Mouse (Mus musculus) gastrocnemius, postnatal 4 days (tissue): ENCODE measurements around the gene Osbpl3. TPM values are rescaled to one million over a fixed set of nuclear protein-coding genes. Genes with fewer than 3 reads are reported as not detected.

Experiments used
- DNase-seq, 2 experiments: peaks; one replicate each; pipeline ENCODE4 v3.0.0; 2021 to 2022; ENCODE audit warnings: low spot score in 2 of 2, mixed read lengths in 2 of 2
- total RNA-seq, 2 experiments: library from RNA; stranded (reverse); gene quantifications; 2 replicates each; pipeline ENCODE4 v1.2.3; 2021

Gene Osbpl3
- total RNA-seq, 2 experiments from 2014 or later: 8.7 to 12.3 TPM

- no peak for DNase-seq
Observed at GRCm38 (mm10) chr6:50377742-50378720, 78.0 kb downstream of the Osbpl3 start.

- no peak for DNase-seq
Observed at GRCm38 (mm10) chr6:50376684-50377083, 79.3 kb downstream of the Osbpl3 start.

- no peak for DNase-seq
Observed at GRCm38 (mm10) chr6:50372516-50373424, 83.2 kb downstream of the Osbpl3 start.

GRCm38 (mm10) chr6:50371501-50372086 lies 84.4 kb downstream of the Osbpl3 start:
- DNase-seq: no peak

- DNase-seq: no peak
Observed at GRCm38 (mm10) chr6:50368502-50369292, 87.3 kb downstream of the Osbpl3 start.

GRCm38 (mm10) chr6:50367836-50368235 lies 88.2 kb downstream of the Osbpl3 start:
- no peak for DNase-seq

GRCm38 (mm10) chr6:50366724-50367123 lies 89.3 kb downstream of the Osbpl3 start:
- no peak for DNase-seq

GRCm38 (mm10) chr6:50366319-50366718 lies 89.7 kb downstream of the Osbpl3 start:
- DNase-seq: no peak

GRCm38 (mm10) chr6:50364364-50364763 lies 91.6 kb downstream of the Osbpl3 start:
- DNase-seq: no peak

GRCm38 (mm10) chr6:50363385-50363784 lies 92.6 kb downstream of the Osbpl3 start:
- DNase-seq: no peak

GRCm38 (mm10) chr6:50362704-50363261 lies 93.2 kb downstream of the Osbpl3 start:
- no peak for DNase-seq

- DNase-seq: no peak
Observed at GRCm38 (mm10) chr6:50362196-50362595, 93.8 kb downstream of the Osbpl3 start.

GRCm38 (mm10) chr6:50358104-50358679 lies 97.8 kb downstream of the Osbpl3 start:
- peak in 1 of 2 experiments; percentile 42 for DNase-seq

- DNase-seq: no peak
Observed at GRCm38 (mm10) chr6:50354688-50355660, 101.0 kb downstream of the Osbpl3 start.

- no peak for DNase-seq
Observed at GRCm38 (mm10) chr6:50352812-50353211, 103.2 kb downstream of the Osbpl3 start.

GRCm38 (mm10) chr6:50350911-50351310 lies 105.1 kb downstream of the Osbpl3 start:
- no peak for DNase-seq

- no peak for DNase-seq
Observed at GRCm38 (mm10) chr6:50348619-50349018, 107.4 kb downstream of the Osbpl3 start.

- no peak for DNase-seq
Observed at GRCm38 (mm10) chr6:50346204-50346603, 109.8 kb downstream of the Osbpl3 start.
